Mouse (Mus musculus) cerebellum, postnatal 14 days (tissue): Measurements from ENCODE around the gene Gm17535.
"Not testable (repeated sequence)": the region's sequence is repeated elsewhere in the genome, so short reads cannot be mapped to it uniquely, and the experiment has no call there.

Experiments
- DNase-seq, 2 experiments: peaks; one replicate each; pipeline ENCODE4 v3.0.0; 2021; ENCODE audit warnings: mixed read lengths in 2 of 2

Gene Gm17535

GRCm38 (mm10) chr9:3034299-3034698 is at the start of gene Gm17535:
Gm17535 (plus strand) TSS chr9:3034599.
- not testable (repeated sequence) for DNase-seq

- not testable (repeated sequence) for DNase-seq
Measured at GRCm38 (mm10) chr9:3000445-3000972, 33.9 kb upstream of the Gm17535 start, which contains the start of gene Gm10722. Gm10722 (plus strand) TSS chr9:3000922.

GRCm38 (mm10) chr9:3001006-3001405 is 33.4 kb upstream of the Gm17535 start:
- DNase-seq: not testable (repeated sequence)

GRCm38 (mm10) chr9:3001948-3002659 is 32.3 kb upstream of the Gm17535 start:
- peak; percentile 85 to 99 for DNase-seq

- peak in 1 of 2 experiments; percentile 3 for DNase-seq
Measured at GRCm38 (mm10) chr9:3002794-3003396, 31.5 kb upstream of the Gm17535 start, which contains the start of gene Gm11168. Gm11168 (plus strand) TSS chr9:3003346.

- DNase-seq: not testable (repeated sequence)
Measured at GRCm38 (mm10) chr9:3006179-3006578, 28.2 kb upstream of the Gm17535 start.

GRCm38 (mm10) chr9:3006636-3007035 is 27.8 kb upstream of the Gm17535 start:
- not testable (repeated sequence) for DNase-seq

GRCm38 (mm10) chr9:3007272-3007671 is 27.1 kb upstream of the Gm17535 start:
- peak in 1 of 2 experiments; percentile 4 for DNase-seq

GRCm38 (mm10) chr9:3009331-3009730 is 25.1 kb upstream of the Gm17535 start:
- not testable (repeated sequence) for DNase-seq

- DNase-seq: not testable (repeated sequence)
Measured at GRCm38 (mm10) chr9:3012054-3012621, 22.3 kb upstream of the Gm17535 start.

- DNase-seq: not testable (repeated sequence)
Measured at GRCm38 (mm10) chr9:3012733-3013279, 21.6 kb upstream of the Gm17535 start, which contains the start of gene Gm10721. Gm10721 (plus strand) TSS chr9:3013140.

- DNase-seq: not testable (repeated sequence)
Measured at GRCm38 (mm10) chr9:3015354-3015753, 19.0 kb upstream of the Gm17535 start, which contains the start of gene Gm10720. Gm10720 (plus strand) TSS chr9:3015654.

- DNase-seq: peak in 1 of 2 experiments; percentile 2
Measured at GRCm38 (mm10) chr9:3015896-3016295, 18.5 kb upstream of the Gm17535 start.

GRCm38 (mm10) chr9:3017108-3017507 is 17.3 kb upstream of the Gm17535 start, which contains the start of gene Gm10719:
Gm10719 (plus strand) TSS chr9:3017408.
- DNase-seq: not testable (repeated sequence)

- DNase-seq: peak; percentile 79 to 93
Measured at GRCm38 (mm10) chr9:3018944-3019343, 15.5 kb upstream of the Gm17535 start.

- DNase-seq: peak; percentile 46 to 79
Measured at GRCm38 (mm10) chr9:3019835-3020727, 14.3 kb upstream of the Gm17535 start.

- DNase-seq: not testable (repeated sequence)
Measured at GRCm38 (mm10) chr9:3022316-3023008, 11.9 kb upstream of the Gm17535 start.

GRCm38 (mm10) chr9:3023312-3023984 is 11.0 kb upstream of the Gm17535 start, which contains the start of gene Gm10718:
Gm10718 (plus strand) TSS chr9:3023547.
- peak in 1 of 2 experiments; percentile 3 for DNase-seq

GRCm38 (mm10) chr9:3023985-3024648 is 10.3 kb upstream of the Gm17535 start:
- not testable (repeated sequence) for DNase-seq
